Mouse (Mus musculus) lung, adult 2 months (tissue): ENCODE measurements around the gene Etv3. TPM values are rescaled to one million over a fixed set of nuclear protein-coding genes. Genes with fewer than 3 reads are reported as not detected.

Experiments used
- DNase-seq: peaks from one replicate; pipeline ENCODE4 v3.0.0; 2022
- H3K4me1 ChIP-seq: fragments of 200-500 bp; 2 replicates; pipeline ENCODE4 v1.6.1; 2011; ENCODE audit warnings: low read length; ENCODE audit not compliant: control insufficient read depth, insufficient read depth
- H3K4me3 ChIP-seq: fragments of 200-500 bp; replicated peaks from 2 replicates; pipeline ENCODE3; 2011; ENCODE audit warnings: low read depth, mild to moderate bottlenecking, control low read depth, low read length; ENCODE audit errors: extremely low read depth
- CTCF ChIP-seq: fragments of 200-500 bp; IDR thresholded peaks from 2 replicates; pipeline ENCODE4 v1.5.1; 2011; ENCODE audit warnings: mild to moderate bottlenecking, low read length, control low read depth; ENCODE audit not compliant: insufficient read depth
- POLR2A ChIP-seq: fragments of 200-500 bp; IDR thresholded peaks from 2 replicates; pipeline ENCODE4 v1.6.1; 2011; ENCODE audit warnings: low read depth, mild to moderate bottlenecking, control low read depth, low read length, borderline replicate concordance; ENCODE audit errors: extremely low read depth
- WGBS: fragments of 180-500 bp; shearing (Covaris S2); methylation state at CpG from one replicate; pipeline ENCODE4 v1.1.7; 2018; 5-methylcytosine and 5-hydroxymethylcytosine counted together
- polyA plus RNA-seq: library from polyadenylated mRNA; depleted of rRNA; stranded (reverse); fragments of >200 nt; gene quantifications from 2 replicates; pipeline ENCODE4 v1.2.3, GENCODE M21; 2012

The Etv3 gene
- polyA plus RNA-seq, 1 experiment = 17.8 TPM

GRCm38 (mm10) chr3:87518425-87518824, 6.8 kb upstream of the Etv3 start:
- TF ChIP-seq POLR2A (no peak), CTCF (no peak)
- no peak overlapping the region for H3K4me3 ChIP-seq
- DNase-seq = no peak
- no peaks in the 10 kb centered on the region for H3K4me1 ChIP-seq

DNA sequence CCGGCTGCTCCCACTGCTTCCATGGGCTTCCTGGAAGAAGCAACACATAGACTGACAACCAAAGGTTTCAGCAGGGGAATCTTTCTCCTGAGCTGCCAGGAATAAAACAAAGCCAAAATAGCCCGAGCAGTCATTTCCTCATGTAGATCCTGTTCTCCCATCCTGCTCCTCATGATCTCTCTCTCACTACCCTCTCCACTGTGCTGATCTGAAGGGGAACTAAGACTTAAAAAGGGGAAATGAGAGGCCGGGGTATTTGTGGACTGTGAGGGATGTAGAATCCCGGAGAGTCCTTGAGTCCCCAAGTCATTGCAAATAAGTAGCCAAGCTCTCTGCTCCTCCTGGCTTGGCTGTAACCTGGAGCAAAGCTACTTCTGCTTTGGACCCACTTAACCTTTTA, 4.1 kb upstream of the Etv3 start:
- Histone ChIP-seq H3K4me1 (0 out of 2 replicates have a peak, but pooled peaks cover 2% of the 10 kb centered on the region), H3K4me3 (no peak overlapping the region)
- TF ChIP-seq POLR2A = no peak
- TF ChIP-seq CTCF = no peak
- no peak for DNase-seq
- WGBS = 61% methylated on average over 4 of the region's 4 CpGs

DNA sequence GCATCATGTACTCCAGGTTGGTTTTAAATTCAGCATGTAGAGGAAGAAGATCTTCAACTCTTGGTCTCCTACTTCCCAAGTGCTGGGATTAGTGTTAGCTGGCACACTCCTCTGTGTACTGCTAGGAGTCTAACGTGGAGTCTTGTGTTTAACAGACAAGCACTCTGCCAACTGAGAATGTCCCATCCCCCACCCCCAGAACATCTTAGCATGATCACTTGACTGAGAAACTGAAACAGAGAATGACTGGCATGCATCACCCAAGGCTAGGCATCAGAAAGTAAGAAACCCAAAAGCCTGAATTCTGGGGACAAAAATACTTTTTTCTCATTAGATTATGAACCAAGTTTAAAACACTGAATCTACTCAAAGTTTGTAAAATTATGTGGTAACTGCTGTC, 3.4 kb upstream of the Etv3 start:
- Histone ChIP-seq H3K4me3 (no peak overlapping the region), H3K4me1 (peaks cover 8% of the 10 kb centered on the region)
- DNase-seq = no peak
- WGBS = 27% methylated on average over 1 of the region's 1 CpGs
- TF ChIP-seq CTCF (no peak), POLR2A (no peak)

GRCm38 (mm10) chr3:87523701-87524100, 1.5 kb upstream of the Etv3 start:
- no peak for DNase-seq
- Histone ChIP-seq H3K4me3 (no peak overlapping the region), H3K4me1 (peaks cover 16% of the 10 kb centered on the region)
- no peak for TF ChIP-seq CTCF
- TF ChIP-seq POLR2A = no peak
- WGBS = 84% methylated on average over 9 of the region's 9 CpGs

GRCm38 (mm10) chr3:87525837-87526570, 797 bp downstream of the Etv3 start:
- peak overlapping the region; percentile 79 for H3K4me3 ChIP-seq
- no peak for TF ChIP-seq CTCF
- no peak; the same call in 1 of the 2 replicates for TF ChIP-seq POLR2A
- peak; percentile 49 for DNase-seq
- 3% methylated on average over 27 of the region's 27 CpGs for WGBS
- peaks cover 16% of the 10 kb centered on the region for H3K4me1 ChIP-seq

DNA sequence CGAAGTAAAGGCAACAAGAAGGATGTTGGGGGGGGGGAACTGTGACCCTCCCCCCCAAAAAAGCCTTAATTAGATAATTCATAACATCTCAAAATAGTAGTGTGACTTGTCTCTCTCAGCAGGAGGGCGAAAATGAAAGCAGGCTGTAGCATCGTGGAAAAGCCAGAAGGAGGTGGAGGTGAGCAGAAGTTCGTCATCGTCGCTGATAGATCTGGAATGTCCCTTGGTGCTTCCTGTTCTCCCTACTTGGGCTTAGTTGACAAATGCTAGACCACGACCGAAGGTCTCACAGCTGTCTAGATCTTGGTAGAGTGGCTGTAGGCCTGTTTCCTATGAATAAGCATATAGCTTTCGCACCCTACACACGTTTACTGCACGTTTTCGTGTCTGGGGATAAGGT, 1.9 kb downstream of the Etv3 start:
- peaks cover 16% of the 10 kb centered on the region for H3K4me1 ChIP-seq
- DNase-seq = no peak
- TF ChIP-seq CTCF = no peak
- TF ChIP-seq POLR2A = no peak
- WGBS = 58% methylated on average over 12 of the region's 12 CpGs
- no peak overlapping the region for H3K4me3 ChIP-seq

GRCm38 (mm10) chr3:87528021-87528420, 2.8 kb downstream of the Etv3 start:
- no peak for DNase-seq
- TF ChIP-seq POLR2A = no peak
- TF ChIP-seq CTCF = no peak
- peaks cover 16% of the 10 kb centered on the region for H3K4me1 ChIP-seq
- H3K4me3 ChIP-seq = no peak overlapping the region
- WGBS = 54% methylated on average over 8 of the region's 8 CpGs

GRCm38 (mm10) chr3:87528841-87529240, 3.6 kb downstream of the Etv3 start:
- no peak for DNase-seq
- TF ChIP-seq CTCF (no peak), POLR2A (no peak)
- no peak overlapping the region for H3K4me3 ChIP-seq
- peaks cover 16% of the 10 kb centered on the region for H3K4me1 ChIP-seq
- 75% methylated on average over 8 of the region's 8 CpGs for WGBS

DNA sequence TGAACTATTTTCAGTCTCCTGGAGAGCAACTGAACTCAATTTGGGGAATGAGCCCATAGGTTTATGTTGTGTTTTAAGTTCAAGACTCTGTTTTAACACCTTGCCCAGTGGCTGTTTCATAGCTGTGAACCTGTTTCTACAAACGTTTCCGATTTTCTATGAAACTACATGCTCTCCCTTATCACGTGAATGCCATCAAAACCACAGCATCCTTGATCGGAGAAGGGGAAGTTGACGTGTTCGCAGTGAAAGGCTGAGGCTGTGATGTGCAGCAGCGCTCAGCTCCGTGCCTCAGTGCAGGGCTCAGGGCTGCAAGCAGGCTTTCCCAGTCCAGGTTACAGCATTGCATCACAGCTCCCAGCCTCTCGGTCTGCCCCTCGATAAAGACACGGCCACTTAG, 4.4 kb downstream of the Etv3 start:
- 75% methylated on average over 11 of the region's 11 CpGs for WGBS
- no peak for DNase-seq
- TF ChIP-seq POLR2A (no peak), CTCF (no peak)
- Histone ChIP-seq H3K4me1 (peaks cover 16% of the 10 kb centered on the region), H3K4me3 (no peak overlapping the region)

- Histone ChIP-seq H3K4me3 (no peak overlapping the region), H3K4me1 (peaks cover 14% of the 10 kb centered on the region)
- WGBS = 78% methylated on average over 3 of the region's 3 CpGs
- TF ChIP-seq POLR2A (no peak), CTCF (no peak)
- DNase-seq = no peak
Observed at GRCm38 (mm10) chr3:87530234-87530633, 5.0 kb downstream of the Etv3 start.
